Mouse (Mus musculus) retina, postnatal 7 days (tissue): ENCODE measurements around the gene Snx4.
"Not testable (repeated sequence)": the region's sequence is repeated elsewhere in the genome, so short reads cannot be mapped to it uniquely, and the experiment has no call there.

Experiments used
- DNase-seq: peaks from one replicate; pipeline ENCODE4 v3.0.0-alpha.2; 2012; ENCODE audit warnings: low read depth, low spot score

Gene Snx4

DNA sequence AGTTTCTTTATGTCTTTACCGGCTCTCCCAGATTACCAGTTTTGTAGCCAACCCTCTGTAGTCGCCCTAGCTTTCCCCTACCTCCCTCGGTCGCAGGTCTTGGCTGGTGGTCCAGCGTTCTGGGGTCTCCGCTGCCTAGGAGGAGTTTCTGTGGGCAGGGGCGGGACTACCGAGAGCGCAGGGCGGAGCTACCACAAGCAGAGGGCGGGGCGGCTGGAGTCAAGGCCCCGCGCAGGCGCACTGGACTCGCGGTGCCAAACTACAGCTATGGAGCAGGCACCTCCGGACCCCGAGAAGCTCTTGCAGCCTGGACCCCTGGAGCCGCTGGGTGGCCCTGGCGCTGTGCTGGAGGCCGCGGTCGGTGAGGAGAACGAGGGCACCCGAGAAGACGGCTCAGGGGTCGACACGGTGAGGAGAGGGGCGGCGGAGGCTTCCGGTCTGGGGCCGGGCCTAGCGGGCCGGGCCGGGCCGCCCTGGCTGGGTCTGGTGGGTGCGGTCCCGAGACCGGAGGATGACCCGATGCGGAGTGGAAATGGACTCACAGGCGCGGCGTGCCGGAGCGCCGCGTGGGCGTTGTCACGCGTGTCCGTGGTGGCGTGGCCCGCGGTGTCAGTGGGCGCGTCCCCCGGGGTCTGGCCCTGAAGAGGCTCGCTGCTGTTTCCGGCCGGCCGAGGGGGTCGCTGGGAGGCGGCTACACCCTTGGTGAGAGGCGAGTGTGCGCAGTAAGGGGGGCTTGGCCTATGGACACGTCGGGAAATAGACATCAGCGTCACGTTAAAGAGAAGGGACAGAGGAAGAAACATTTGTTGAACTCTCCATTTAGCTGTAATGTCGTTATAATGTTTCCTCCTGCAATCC lies at the start of gene Snx4:
Gene Snx4, plus strand, starts transcription at position 249 of the 858 bp plus-strand sequence.
- peak; percentile 82 for DNase-seq

DNA sequence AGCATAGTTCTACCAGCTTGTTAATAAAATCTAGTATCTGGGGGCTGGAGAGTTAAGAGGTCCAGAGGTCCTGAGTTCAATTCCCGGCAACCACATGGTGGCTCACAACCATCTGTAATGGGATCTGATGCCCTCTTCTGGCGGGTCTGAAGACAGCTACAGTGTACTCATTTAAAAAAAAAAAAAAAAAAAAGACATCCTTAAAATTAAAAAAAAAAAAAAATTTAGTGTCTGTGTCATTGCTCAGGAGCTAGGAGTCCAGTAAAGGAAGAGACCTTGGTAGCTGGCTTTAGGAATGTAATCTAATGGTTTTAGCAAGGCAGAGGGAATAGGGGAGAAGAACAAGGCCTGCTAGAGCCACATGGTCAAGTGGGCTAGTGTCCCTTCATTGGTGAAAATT lies 40.4 kb upstream of the Snx4 start:
- DNase-seq, result no peak

DNA sequence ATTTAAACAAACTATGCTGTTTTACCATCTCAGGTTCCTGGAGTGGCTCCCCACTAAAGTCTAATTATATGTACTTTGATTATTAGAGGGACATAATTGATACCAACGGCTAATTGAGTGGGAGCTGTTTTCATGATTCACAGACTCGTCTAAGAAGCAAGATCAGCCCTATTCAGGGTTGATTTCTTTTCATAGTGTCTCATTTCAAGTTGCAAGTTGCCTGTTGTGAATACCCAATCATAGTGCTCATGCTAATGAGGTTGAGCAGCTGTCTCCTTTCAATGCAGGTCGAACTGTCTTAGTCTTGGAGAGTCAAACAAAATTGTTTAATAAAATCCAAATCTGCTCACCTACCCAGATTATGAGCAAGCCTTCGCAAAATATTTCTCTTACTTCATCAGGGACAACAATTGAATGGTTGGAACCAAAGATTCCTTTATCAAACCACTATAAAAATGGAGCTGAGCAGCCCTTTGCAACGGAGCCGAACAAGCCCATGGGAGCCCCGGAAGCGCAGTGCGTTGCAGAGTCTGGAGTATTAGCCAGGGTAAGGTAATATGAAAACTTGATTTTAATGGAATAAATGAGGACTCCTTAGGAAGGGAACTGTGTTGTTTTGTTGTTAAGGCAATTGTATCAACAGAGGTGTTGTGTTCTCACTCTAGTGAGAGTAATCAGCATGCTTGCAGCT lies 34.8 kb upstream of the Snx4 start:
- DNase-seq, result no peak

DNA sequence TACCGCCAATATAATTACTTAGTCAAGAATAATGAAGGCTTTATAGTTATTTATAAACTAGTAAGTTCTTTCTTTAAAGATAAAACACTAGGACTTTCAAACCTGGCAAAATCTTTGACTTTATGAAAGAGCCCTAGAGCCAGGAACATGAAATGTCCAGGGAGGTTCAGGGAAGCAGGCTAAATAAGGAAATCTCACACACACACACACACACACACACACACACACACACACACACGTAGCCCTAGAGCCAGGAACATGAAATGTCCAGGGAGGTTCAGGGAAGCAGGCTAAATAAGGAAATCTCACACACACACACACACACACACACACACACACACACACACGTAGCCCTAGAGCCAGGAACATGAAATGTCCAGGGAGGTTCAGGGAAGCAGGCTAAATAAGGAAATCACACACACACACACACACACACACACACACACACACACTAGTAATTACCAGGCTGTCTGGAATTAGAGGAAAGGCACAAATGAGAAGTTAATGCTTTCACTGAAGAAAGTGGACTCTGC lies 33.6 kb upstream of the Snx4 start:
- not testable (repeated sequence) for DNase-seq

DNA sequence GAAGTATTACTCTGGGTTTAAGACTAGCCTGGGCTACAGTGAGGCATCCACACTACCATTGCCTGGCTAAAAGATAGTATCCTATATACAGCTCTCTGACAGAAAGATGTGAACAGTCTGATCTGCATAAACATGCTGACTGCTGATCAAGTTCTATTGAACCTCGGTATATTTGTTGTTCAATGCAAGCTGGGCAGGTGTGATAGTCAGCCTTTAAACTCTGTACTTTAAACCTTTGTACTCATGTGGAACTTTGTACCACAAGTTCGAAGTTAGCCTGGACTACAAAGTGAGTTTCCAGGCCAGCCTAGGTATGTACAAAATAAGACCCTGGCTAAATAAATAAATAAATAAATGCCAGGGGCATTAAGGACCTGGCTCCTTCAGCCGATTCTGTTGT lies 28.8 kb upstream of the Snx4 start:
- no peak for DNase-seq

DNA sequence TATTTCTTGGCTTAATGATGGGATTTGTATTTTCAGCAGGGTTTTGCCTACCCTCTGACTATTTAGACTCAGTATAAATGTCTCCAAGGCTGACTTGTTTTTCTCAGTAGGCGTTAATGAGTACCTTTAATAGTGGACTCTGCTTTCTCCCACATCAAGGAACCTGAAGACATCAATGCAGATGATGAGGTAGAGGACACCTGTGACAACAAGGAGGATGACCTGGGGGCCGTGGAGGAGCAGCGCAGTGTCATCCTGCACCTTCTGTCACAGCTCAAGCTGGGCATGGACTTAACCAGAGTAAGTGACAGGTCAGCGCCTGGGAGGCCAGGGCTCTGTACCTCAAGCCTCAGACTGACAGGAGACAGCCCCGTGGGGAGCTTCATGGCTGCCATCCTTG lies 26.9 kb upstream of the Snx4 start:
- no peak for DNase-seq

DNA sequence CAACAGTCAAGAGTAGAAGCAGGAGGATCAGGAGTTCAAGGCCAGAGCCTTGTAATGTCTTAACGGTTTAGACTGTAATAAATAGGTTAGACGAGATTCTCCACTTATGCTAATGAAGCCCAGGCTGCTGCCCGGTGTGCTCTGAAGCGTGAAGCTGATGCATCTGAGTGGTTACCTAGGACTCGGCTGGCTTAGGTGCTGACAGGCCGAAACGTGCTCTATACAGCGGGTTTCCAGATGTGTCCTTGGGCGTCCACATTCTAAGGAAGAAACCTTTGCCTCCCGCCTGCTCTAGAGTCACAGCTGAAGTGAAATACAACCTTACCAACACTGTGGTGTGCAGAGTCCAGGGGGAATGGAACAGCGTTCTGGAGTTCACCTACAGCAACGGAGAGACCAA lies 17.1 kb upstream of the Snx4 start:
- DNase-seq, result no peak

DNA sequence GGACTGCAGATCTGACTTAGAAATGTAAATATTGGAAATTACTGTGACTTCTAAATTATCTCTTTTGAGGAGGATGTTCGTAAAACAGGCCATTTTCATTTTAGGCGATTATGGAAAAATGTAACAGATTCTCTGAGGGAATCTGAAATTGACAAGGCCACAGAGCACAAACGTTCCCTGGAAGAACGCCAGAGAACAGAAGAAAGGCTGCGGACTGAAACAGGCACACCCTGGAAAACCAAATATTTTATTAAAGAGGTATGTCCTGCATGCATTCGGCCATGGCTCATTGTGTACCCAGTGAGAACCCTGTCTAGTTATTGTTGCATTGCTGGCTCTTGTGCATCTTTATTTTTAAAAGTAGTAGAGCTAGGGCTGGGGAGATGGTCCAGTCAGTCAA lies 15.1 kb upstream of the Snx4 start:
- DNase-seq, result no peak

DNA sequence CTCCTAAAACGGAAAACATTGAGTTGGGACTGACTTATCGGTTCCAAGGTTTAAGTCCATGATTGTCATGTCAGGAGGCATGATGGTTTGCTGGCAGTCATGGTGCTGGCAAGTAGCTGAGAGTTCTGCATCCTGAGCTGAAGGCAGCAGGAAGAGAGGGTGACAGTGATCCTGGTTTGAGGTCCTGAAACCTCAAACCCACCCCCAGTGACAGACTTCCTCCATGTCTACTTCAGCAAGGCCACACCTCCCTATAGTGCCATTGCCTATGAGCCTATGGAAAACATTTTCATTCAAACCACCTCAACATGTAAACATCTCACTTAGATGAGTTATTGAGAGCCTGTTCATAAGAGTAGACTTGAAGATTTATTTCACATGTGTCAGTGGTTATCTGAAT lies 11.9 kb upstream of the Snx4 start:
- no peak for DNase-seq

DNA sequence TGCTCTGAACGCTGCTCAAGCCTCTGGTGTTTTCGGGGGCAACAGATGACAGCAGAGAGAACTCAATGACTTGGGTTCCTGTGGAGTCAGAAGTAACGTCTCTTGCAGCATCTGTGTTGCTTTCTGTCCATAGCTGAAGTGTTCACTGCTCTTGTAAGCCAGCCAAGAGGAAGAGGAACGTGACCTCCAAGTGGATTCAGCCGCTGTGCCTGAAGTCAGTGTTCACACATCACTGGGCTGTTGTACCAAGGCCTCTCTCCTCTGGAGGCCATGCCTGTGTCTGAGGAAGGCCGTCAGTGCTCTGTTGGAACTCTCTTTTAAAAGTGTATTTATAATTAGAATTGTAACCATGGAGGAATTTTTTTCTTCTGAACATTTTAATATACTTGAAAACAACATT lies 9.2 kb upstream of the Snx4 start:
- no peak for DNase-seq

DNA sequence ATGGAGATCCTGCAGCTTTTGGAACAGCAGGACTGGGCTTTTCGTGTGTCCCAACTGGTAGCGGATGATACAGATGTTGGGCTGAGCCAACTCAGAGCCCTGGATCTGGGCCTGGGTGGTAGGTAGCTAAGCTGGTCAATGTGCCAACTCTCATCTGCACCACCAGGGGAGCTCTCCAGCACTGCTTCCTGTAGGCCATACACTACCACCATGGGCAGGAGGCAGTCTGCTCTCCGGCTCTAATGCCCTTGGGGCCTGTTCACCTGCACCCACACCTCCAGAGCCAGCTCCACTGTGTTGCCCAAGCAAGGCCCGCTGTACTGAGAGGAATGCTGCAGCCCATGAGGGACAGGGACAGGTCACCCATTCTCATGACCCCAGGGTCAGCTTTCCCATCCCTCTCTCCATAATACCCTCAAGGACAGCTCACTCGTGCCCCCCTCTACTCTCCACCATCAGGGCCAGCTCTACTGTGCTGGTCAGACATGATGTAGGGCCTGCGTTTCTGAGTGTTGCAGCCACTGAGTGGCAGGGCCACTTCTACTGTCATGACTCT lies 7.0 kb upstream of the Snx4 start:
- DNase-seq, result no peak

DNA sequence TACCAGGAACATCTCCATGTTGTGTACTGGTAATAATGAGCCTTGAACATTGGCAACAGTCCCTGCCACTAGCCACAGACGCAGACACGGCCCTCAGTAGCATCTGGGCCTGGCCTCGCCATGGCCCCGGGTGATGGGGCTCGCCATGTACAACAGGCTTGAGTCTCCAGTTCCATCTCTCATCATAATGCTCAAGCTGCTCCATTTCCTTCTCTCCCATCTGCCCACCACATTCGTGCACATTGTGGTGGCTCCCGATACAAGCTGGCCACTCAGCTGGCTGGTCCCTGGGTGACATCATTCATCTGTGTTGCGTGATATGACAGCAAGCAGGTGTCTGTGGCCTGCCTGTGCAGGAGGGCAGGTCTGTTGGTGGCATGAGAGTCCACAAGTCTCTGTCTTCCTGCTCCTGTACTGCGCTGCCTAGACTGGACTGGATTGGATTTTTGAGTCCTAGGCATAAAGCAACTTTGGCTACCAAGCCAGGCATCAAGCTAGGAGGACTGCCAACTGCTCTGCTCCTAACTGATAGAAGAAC lies 6.2 kb upstream of the Snx4 start:
- DNase-seq, result no peak

DNA sequence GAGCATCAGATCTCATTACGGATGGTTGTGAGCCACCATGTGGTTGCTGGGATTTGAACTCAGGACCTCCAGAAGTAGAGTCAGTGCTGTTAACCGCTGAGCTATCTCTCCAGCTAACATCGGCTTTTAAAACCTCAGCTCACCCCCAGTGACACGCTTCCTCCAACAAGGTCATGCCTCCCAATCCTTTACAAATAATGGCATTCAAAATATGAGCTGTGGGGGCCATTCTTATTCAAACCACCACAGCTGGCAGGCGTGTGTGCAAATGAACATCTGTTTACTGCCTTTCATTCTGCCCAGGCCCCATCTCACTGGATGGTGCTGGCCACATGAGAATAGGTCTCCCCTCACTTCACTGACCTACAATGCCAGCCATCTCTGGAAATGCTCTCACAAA lies 4.7 kb upstream of the Snx4 start:
- no peak for DNase-seq

DNA sequence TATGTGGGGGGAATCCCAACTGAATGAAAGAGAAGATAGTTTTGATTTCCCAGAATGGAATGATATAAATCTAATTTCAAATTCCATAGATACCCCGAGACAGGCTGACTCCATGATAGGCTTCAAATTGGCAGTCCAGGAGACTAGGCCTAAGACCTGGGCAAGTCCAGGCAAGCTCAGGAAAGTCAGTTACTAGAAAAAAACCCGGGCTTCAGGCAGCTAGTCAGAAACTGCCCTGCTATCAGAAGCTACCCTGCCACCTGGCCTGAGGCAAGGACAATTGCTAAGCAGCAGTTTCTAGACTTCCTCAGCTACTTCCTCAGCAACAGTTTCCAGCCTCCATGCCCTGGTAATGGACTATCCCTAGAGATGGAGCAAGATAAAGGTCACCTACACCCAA lies 4.2 kb upstream of the Snx4 start:
- no peak for DNase-seq

DNA sequence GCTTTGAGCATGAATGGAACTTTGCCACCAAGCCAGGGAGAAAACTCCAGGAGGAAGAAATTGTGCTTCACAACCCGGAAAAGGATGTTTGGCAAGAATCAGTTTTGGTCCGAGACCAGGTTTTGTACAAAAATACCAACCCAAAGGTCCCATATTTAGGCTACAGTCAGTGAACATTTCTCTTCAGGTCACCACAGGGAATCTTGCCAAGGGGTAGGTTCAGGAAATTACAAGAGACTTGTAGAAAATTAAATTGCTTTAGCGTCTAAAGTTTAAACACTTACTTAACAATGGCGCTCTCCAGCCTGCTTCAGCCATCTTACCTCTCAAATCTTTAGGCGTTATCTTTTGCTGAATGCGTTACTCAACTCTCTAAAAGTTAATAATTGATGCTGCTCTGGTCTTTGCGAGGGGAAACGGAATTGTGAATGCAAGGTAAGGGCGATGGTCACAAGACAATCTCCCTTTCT lies 556 bp upstream of the Snx4 start:
- DNase-seq, result no peak

DNA sequence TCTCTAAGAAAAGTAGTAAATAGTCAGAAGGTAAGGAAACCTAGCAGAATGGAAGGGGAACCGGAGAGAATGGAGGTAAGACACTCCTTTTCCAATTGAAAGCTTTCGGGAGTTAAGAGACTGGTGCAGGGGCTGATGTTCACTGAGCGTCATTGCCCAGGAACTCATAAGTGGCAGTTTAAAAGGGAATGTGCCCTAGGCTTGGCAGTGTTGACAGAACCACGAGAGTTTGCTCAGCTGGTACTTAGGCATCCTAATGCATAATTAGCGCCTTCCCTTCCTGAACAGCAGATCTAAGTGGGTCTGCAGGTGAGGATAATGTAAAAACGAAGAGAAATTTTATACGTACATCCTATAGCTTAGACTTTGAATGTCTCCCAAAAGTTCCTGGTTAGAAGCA lies 4.4 kb downstream of the Snx4 start:
- no peak for DNase-seq

DNA sequence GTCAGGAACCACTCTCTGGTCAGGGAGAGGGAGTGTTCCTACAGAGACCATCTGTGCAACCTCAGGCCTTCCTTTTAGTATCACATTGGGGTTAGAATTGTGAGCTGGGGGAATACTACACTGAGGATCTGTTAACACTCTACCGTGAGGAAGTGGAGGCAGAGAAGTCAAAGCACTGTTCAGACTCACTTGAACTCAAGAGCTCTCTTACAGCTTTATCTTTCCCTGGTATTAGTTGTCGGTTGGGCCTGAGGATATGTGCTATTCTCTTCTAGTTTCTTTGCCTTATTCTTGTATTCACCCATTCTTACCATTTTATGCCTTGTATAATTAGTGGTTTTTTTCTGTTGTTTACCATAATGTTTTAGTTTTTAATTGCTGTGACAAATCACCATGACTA lies 7.3 kb downstream of the Snx4 start:
- no peak for DNase-seq

DNA sequence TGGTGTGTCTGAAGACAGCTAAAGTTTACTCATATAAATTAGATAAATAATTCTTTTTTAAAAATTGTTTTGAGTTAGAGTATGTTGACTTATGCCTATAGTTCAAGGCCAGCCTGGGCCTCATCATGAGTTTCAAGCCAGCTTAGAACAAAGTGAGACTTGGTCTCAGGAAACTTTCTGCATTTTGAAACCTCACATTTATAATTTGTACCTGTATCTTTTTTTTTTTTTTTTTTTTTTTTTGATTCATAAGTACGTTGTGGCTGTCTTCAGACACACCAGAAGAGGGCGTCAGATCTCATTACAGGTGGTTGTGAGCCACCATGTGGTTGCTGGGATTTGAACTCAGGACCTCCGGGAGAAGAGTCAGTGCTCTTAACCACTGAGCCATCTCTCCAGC lies 8.6 kb downstream of the Snx4 start:
- no peak for DNase-seq

DNA sequence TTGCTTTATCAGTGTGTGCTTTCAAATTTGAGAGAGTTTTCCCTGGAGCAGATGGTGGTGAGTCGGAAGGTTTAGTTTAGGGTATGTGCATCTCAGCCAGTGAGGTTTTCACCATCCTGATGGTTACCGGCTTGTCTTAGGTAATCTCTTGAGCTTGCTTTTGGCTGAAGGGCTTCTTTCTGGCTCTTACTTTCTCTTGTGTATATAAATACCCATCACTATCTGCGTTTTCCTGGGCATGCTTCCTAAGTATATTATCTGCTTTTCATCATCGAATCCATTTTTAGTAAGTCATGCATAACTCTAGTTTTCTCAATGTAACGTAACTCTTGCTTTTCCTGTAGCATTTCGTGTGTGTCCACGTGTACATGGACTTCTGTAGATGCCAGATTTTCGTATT lies 9.6 kb downstream of the Snx4 start:
- DNase-seq, result no peak

DNA sequence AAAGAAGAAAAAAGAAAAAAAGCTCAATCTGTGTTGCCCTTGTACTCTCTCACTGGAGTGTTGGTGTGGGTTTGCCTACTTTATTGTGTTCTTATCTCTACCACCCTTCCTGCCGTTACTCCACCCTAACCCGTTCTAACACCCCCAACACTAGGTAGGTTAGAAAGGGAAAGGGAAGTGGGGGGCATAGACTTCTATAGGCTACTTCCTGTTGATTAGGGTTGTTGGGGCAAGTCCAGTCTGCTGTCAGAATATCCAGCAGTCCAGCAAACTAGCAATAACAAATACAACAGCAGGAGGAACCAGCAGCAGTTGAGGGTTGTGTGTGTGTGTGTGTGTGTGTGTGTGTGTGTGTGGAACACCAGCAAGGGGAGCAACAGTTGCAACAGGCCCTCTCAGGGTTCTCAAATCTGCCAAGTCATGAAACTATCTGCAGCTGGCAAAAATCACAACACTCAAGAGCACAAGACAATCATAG lies 10.4 kb downstream of the Snx4 start:
- DNase-seq, result no peak

DNA sequence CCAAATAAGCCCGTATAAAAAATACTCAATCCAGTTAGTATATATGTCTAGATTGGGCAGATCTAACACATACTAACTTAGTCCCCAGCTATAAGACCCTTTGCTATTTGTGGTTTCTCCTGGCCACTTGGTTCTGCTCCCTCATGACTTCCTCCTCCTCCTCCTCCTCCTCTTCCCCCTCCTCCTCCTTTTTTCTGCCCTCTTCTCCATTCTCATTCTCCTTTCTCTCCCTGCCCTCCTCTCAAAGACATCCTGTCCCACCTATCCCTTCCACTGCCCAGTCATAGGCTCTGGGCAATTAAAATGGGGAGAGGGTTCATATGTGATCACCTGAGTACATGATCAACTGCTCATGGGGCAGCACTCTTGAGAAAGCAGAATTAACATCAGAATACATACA lies 10.9 kb downstream of the Snx4 start:
- DNase-seq, result no peak

DNA sequence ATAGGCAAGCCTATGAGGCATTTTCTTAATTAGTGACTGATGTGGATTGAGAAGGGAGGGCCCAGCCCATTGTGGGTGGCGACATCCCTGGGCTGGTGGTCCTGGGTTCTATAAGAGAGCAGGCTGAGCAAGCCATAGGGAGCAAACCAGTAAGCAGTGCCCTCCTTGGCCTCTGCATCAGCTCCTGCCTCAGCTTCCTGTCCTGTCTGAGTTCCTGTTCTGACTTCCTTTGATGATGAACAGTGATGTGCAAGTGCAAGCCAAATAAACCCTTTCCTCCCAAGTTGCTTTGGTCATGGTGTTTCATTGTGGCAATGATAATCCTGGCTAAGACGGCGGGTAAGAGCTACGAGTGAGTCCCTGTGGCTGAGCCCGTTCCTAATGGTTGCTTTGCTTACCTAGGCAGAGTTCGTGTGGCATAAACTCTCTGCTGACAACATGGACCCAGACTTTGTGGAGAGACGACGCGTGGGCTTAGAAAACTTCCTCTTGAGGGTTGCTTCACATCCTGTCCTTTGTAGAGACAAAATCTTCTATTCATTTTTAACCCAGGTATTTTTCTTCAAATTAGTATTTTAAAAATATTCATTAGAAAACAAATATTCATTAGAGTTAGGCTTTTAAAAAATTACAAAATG lies 16.5 kb downstream of the Snx4 start:
- DNase-seq, result no peak
